In genomic region chr8:127125686-127126683, GRCm38 (mm10) we compare ENCODE assay signal across 14 mouse cellular contexts.
DNase-seq lines count a peak whose midpoint lies in the region; ATAC-seq and TF ChIP-seq lines count a peak whose summit lies in the region.
"Had no signal": no experiment of that assay in that cellular context is flagged by ENCODE, and none has a peak within 500 bp of the region (broad histone marks: within the 10 kb centered on the region; RNA-seq: fewer than 3 reads in every experiment).

No protein-coding gene starts in this region.

- H3K4me2 ChIP-seq in intestine, embryonic 16.5 days (ENCODE audit: low read depth, low read length): no peak overlapping the region
- no peak overlapping the region for H3K4me2 ChIP-seq in intestine, postnatal 0 days (replicated peaks; ENCODE audit: low read depth)
- peak overlapping the region; percentile 43 for H3K4me2 ChIP-seq in liver, embryonic 11.5 days
- H3K4me2 ChIP-seq: forebrain, embryonic 13.5 days had no signal

- no peak overlapping the region for H3K9ac ChIP-seq in intestine, embryonic 16.5 days (ENCODE audit: low read depth, low read length)
- no peak overlapping the region for H3K9ac ChIP-seq in intestine, postnatal 0 days (ENCODE audit: low read depth, low read length)
- peak overlapping the region; percentile 78 for H3K9ac ChIP-seq in ES-Bruce4 (ENCODE audit: low read depth, poor library complexity, severe bottlenecking)
- peak overlapping the region; percentile 25; the same call in 1 of the 2 replicates for H3K9ac ChIP-seq in liver, embryonic 11.5 days (ENCODE audit: low read depth, low read length)
- H3K9ac ChIP-seq: forebrain, embryonic 13.5 days had no signal

- no peak overlapping the region for H3K27ac ChIP-seq in intestine, embryonic 16.5 days (ENCODE audit: low read length)
- H3K27ac ChIP-seq in intestine, postnatal 0 days (ENCODE audit: low read depth, low read length): no peak overlapping the region
- peak overlapping the region; percentile 92 for H3K27ac ChIP-seq in ES-Bruce4 (ENCODE audit: insufficient read depth, low read length)
- H3K27ac ChIP-seq in liver, embryonic 11.5 days (ENCODE audit: low read depth, low read length): peak overlapping the region; percentile 43; the same call in 1 of the 2 replicates
- H3K27ac ChIP-seq: forebrain, embryonic 13.5 days had no signal

- ATAC-seq in intestine, embryonic 16.5 days: peak; percentile 33; the same call in 1 of the 2 replicates
- ATAC-seq in intestine, postnatal 0 days: no peak
- peak; percentile 40; the same call in 1 of the 2 replicates for ATAC-seq in liver, embryonic 11.5 days (replicated peaks; ENCODE audit: low FRiP score)
- ATAC-seq in erythroblast, adult 5-6 weeks (replicated peaks; ENCODE audit: low FRiP score, poor library complexity, severe bottlenecking): no peak
- ATAC-seq: forebrain, embryonic 13.5 days; inflammation-experienced regulatory T-cells, adult 6 months had no signal

- 0 out of 2 replicates have a peak, but pooled peaks have one; percentile 38 for TF ChIP-seq EP300 in ES-Bruce4 (IDR thresholded peaks at IDR 0.05; ENCODE audit: insufficient read depth, low read depth, low read length)

- peaks cover 54% of the 10 kb centered on the region for H3K4me1 ChIP-seq in intestine, embryonic 16.5 days (ENCODE audit: control insufficient read depth, insufficient read depth, low read length)
- H3K4me1 ChIP-seq in intestine, postnatal 0 days (replicated peaks; ENCODE audit: control insufficient read depth, insufficient read depth, low read length): peaks cover 14% of the 10 kb centered on the region; the same call in 1 of the 2 replicates
- H3K4me1 ChIP-seq in ES-Bruce4 (ENCODE audit: control insufficient read depth, insufficient read depth, low read length): no peaks in the 10 kb centered on the region
- peaks cover 12% of the 10 kb centered on the region for H3K4me1 ChIP-seq in liver, embryonic 11.5 days (replicated peaks; ENCODE audit: control insufficient read depth, insufficient read depth, low read length)

- WGBS in intestine, embryonic 16.5 days: 41% methylated on average over 11 of the region's 11 CpGs
- 51% methylated on average over 11 of the region's 11 CpGs for WGBS in intestine, postnatal 0 days
- WGBS in liver, embryonic 11.5 days: 53% methylated on average over 11 of the region's 11 CpGs

- H3K36me3 ChIP-seq in intestine, embryonic 16.5 days (ENCODE audit: control insufficient read depth, insufficient read depth, low read length): no peaks in the 10 kb centered on the region
- no peaks in the 10 kb centered on the region for H3K36me3 ChIP-seq in intestine, postnatal 0 days (ENCODE audit: control insufficient read depth, insufficient read depth)
- H3K36me3 ChIP-seq in ES-Bruce4 (ENCODE audit: control insufficient read depth, insufficient read depth, low read length, poor library complexity, severe bottlenecking): no peaks in the 10 kb centered on the region
- H3K36me3 ChIP-seq in liver, embryonic 11.5 days (ENCODE audit: control insufficient read depth, insufficient read depth, low read length): no peaks in the 10 kb centered on the region

- H3K27me3 ChIP-seq in intestine, embryonic 16.5 days (replicated peaks; ENCODE audit: control insufficient read depth, insufficient read depth, low read length): no peaks in the 10 kb centered on the region
- H3K27me3 ChIP-seq in intestine, postnatal 0 days (replicated peaks; ENCODE audit: control insufficient read depth, insufficient read depth, low read length): no peaks in the 10 kb centered on the region
- H3K27me3 ChIP-seq in ES-Bruce4 (ENCODE audit: control insufficient read depth, insufficient read depth, low read length, poor library complexity, severe bottlenecking): no peaks in the 10 kb centered on the region
- H3K27me3 ChIP-seq in liver, embryonic 11.5 days (replicated peaks; ENCODE audit: control insufficient read depth, insufficient read depth, low read length): no peaks in the 10 kb centered on the region
- H3K27me3 ChIP-seq: forebrain, embryonic 13.5 days had no signal

- H3K4me3 ChIP-seq in intestine, embryonic 16.5 days (ENCODE audit: low read length): no peak overlapping the region
- no peak overlapping the region for H3K4me3 ChIP-seq in intestine, postnatal 0 days (ENCODE audit: low read depth, low read length)
- peak overlapping the region; percentile 50; the same call in 1 of the 2 replicates for H3K4me3 ChIP-seq in ES-Bruce4 (ENCODE audit: low read depth, low read length)
- H3K4me3 ChIP-seq in liver, embryonic 11.5 days (ENCODE audit: low read depth, low read length): peak overlapping the region; percentile 12; the same call in 1 of the 2 replicates
- H3K4me3 ChIP-seq: forebrain, embryonic 13.5 days had no signal

- no peak for TF ChIP-seq POLR2A in ES-Bruce4 (IDR thresholded peaks at IDR 0.05; ENCODE audit: insufficient read depth, low read length)

- DNase-seq in R1 (ENCODE audit: low read depth, low spot score): peak; percentile 87
- DNase-seq in liver, embryonic 11.5 days (ENCODE audit: low spot score): no peak
- no peak for DNase-seq in gastrocnemius, adult 8-10 months (ENCODE audit: low spot score in 2 of 2)
- DNase-seq: adrenal gland, postnatal 25 days; cerebellum, adult 2 months; layer of hippocampus, adult 9-11 months; lung, postnatal 4 days; thymus, postnatal 4 days had no signal

- no peaks in the 10 kb centered on the region for H3K9me3 ChIP-seq in intestine, embryonic 16.5 days (ENCODE audit: control insufficient read depth, low read length)
- no peaks in the 10 kb centered on the region for H3K9me3 ChIP-seq in intestine, postnatal 0 days (ENCODE audit: control insufficient read depth)
- no peaks in the 10 kb centered on the region for H3K9me3 ChIP-seq in ES-Bruce4 (replicated peaks; ENCODE audit: control insufficient read depth, insufficient read depth, low read length, poor library complexity, severe bottlenecking)
- no peaks in the 10 kb centered on the region for H3K9me3 ChIP-seq in liver, embryonic 11.5 days (ENCODE audit: control insufficient read depth, low read length)
- H3K9me3 ChIP-seq: forebrain, embryonic 13.5 days had no signal

- TF ChIP-seq CTCF in intestine, postnatal 0 days (IDR thresholded peaks at IDR 0.05; ENCODE audit: low read depth): no peak
- TF ChIP-seq CTCF in ES-Bruce4 (IDR thresholded peaks at IDR 0.05; ENCODE audit: low read depth, low read length): no peak

Comparison
In these comparisons a context has a peak if more than half of its experiments do, and no peak if none do; other contexts are left out.
1. ATAC-seq: peak in intestine, embryonic 16.5 days (single experiment) and liver, embryonic 11.5 days (single experiment); none in intestine, postnatal 0 days (single experiment) and erythroblast, adult 5-6 weeks (single experiment).
2. H3K27ac ChIP-seq: peak in ES-Bruce4 (single experiment) and liver, embryonic 11.5 days (single experiment); none in intestine, embryonic 16.5 days (single experiment) and intestine, postnatal 0 days (single experiment).
3. H3K4me3 ChIP-seq: peak in ES-Bruce4 (single experiment) and liver, embryonic 11.5 days (single experiment); none in intestine, embryonic 16.5 days (single experiment) and intestine, postnatal 0 days (single experiment).
4. H3K9ac ChIP-seq: peak in ES-Bruce4 (single experiment) and liver, embryonic 11.5 days (single experiment); none in intestine, embryonic 16.5 days (single experiment) and intestine, postnatal 0 days (single experiment).